15 mouse cellular contexts compared by ENCODE assay signal in the genomic region with DNA sequence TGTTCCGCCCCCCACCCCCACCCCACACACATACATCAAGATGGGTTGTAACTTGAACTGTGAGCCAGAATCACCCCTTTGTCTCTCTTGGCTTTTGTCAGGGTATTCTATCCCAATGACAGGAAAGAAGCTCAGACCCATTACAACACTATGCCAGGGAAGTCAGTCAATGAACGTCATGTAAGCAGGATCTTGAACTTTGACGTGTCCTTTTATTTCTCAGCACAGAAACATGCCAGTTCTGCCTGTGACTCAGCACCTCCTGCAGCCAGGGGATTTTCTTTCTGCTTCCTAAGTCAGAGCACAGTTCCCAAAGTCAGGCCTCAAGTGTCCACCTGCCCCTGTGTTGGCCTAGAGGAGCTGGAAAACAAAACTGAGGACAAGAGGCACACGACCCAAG.
"Had no signal": no experiment of that assay in that cellular context is flagged by ENCODE, and none has a peak within 500 bp of the region (broad histone marks: within the 10 kb centered on the region; RNA-seq: fewer than 3 reads in every experiment).

No protein-coding gene starts in this region.

- H3K9me3 ChIP-seq: limb, embryonic 12.5 days; liver, embryonic 15.5 days; midbrain, embryonic 15.5 days; neural tube, embryonic 12.5 days had no signal

- H3K4me3 ChIP-seq: layer of hippocampus, adult 2 months; limb, embryonic 12.5 days; liver, embryonic 15.5 days; midbrain, embryonic 15.5 days; neural tube, embryonic 12.5 days had no signal

- ATAC-seq: lung, postnatal 0 days; midbrain, embryonic 15.5 days had no signal

- H3K4me1 ChIP-seq: limb, embryonic 12.5 days; liver, embryonic 15.5 days; midbrain, embryonic 15.5 days; neural tube, embryonic 12.5 days had no signal

- H3K9ac ChIP-seq: limb, embryonic 12.5 days; liver, embryonic 15.5 days; midbrain, embryonic 15.5 days; neural tube, embryonic 12.5 days had no signal

- H3K27ac ChIP-seq: kidney, postnatal 0 days; layer of hippocampus, adult 2 months; limb, embryonic 12.5 days; liver, embryonic 15.5 days; midbrain, embryonic 15.5 days; neural tube, embryonic 12.5 days had no signal

- H3K4me2 ChIP-seq: limb, embryonic 12.5 days; liver, embryonic 15.5 days; midbrain, embryonic 11.5 days; midbrain, embryonic 15.5 days; neural tube, embryonic 12.5 days had no signal

- H3K27me3 ChIP-seq: limb, embryonic 12.5 days; liver, embryonic 15.5 days; midbrain, embryonic 15.5 days; neural tube, embryonic 12.5 days had no signal

- DNase-seq: kidney, postnatal 4 days; lung, adult 2 months; lung, postnatal 36 days; right cerebral cortex, postnatal 4 days; spleen, adult 18-20 months; thymus, adult 18-20 months; thymus, postnatal 25 days had no signal

- H3K36me3 ChIP-seq: limb, embryonic 12.5 days; liver, embryonic 15.5 days; neural tube, embryonic 12.5 days had no signal
